Mouse (Mus musculus) forelimb bud, embryonic 11.5 days (tissue): ENCODE data around the gene Krtap6-1.
"Not testable (repeated sequence)": the region's sequence is repeated elsewhere in the genome, so short reads cannot be mapped to it uniquely, and the experiment has no call there.

Experiments used
- DNase-seq: peaks from one replicate; pipeline ENCODE4 v3.0.0-alpha.2; 2012; ENCODE audit warnings: low read depth, low spot score

The Krtap6-1 gene

GRCm38 (mm10) chr16:89031399-89031798, at the start of gene Krtap6-1:
Gene Krtap6-1, plus strand, starts transcription at chr16:89031699.
- DNase-seq, result not testable (repeated sequence)

- DNase-seq, result no peak
Observed at GRCm38 (mm10) chr16:89010659-89011058, 20.8 kb upstream of the Krtap6-1 start, which contains the start of gene Krtap22-2. Gene Krtap22-2, minus strand, starts transcription at chr16:89010759.

DNA sequence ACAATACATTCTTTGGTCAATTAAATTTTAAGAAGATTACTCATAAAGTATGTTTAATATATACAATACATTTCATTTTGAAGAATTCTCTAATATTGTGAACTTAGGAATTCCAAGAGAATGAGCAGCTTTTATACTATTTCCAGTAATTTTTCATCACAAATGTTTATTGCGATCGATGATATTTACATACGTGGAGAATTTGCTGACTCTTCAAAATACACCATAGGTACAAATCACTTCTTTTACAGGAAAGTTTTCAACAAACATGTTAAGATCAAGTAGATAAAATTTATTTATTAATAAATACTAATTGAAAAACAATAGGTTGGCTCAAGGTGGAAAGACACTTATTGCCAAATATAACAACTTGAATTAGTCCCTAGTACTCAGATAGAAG, 17.5 kb upstream of the Krtap6-1 start:
- DNase-seq, result no peak

- DNase-seq, result not testable (repeated sequence)
Observed at GRCm38 (mm10) chr16:89014984-89015383, 16.5 kb upstream of the Krtap6-1 start, which contains the start of gene Gm10229. Gene Gm10229, plus strand, starts transcription at chr16:89015284.

- not testable (repeated sequence) for DNase-seq
Observed at GRCm38 (mm10) chr16:89041372-89041771, 9.9 kb downstream of the Krtap6-1 start, which contains the start of gene Gm10228. Gene Gm10228, minus strand, starts transcription at chr16:89041472.

DNA sequence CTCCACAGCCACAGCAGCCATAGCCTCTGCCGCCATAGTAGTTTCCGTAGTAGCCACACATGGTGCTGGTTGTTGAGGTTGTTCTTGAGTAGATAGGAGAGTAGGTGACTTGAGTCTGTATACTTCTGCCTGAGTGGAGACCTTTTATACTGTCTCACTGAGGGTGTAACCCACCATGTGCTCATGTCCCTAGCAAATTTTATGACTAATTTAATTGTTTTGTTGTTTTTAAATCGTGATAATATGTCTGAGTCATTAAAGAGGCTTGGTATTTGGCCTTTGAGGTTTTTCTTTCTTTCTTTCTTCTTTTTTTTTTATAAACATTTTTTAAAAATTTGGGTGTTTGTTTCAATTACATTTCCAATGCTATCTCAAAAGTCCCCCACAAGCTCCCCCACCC, 16.3 kb downstream of the Krtap6-1 start, which contains the start of gene Krtap6-5:
TSS of gene Krtap6-5 (minus strand) at position 101 of the 400 bp plus-strand sequence.
- no peak for DNase-seq

DNA sequence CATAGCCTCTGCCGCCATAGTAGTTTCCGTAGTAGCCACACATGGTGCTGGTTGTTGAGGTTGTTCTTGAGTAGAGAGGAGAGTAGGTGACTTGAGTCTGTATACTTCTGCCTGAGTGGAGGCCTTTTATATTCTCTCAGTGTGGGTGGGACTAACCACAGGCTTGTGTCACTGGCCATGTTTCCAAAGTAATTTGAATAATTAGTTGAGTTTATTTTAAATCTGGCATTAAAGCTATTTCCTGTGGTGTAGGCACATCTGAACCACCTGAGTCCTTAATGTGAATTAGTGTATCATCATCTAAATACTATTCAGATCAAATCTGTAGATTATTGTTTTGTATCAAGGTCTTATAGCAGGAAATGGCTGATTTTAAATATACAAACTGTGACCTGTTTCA, 32.4 kb downstream of the Krtap6-1 start, which contains the start of gene 1110025L11Rik:
TSS of gene 1110025L11Rik (minus strand) at position 101 of the 400 bp plus-strand sequence.
- not testable (repeated sequence) for DNase-seq

GRCm38 (mm10) chr16:89071041-89071440, 39.5 kb downstream of the Krtap6-1 start:
- peak; percentile 75 for DNase-seq
